Mouse (Mus musculus) heart, postnatal 0 days (tissue): Measurements from ENCODE around the gene Slc30a6.

Source experiments
- CTCF ChIP-seq: IDR thresholded peaks from 2 replicates; pipeline ENCODE4 v1.5.1; 2016; ENCODE audit warnings: antibody characterized with exemption, control low read depth, low read depth
- EP300 ChIP-seq: IDR thresholded peaks from 2 replicates; pipeline ENCODE4 v1.6.1; 2016; ENCODE audit warnings: antibody characterized with exemption, low read depth

DNA sequence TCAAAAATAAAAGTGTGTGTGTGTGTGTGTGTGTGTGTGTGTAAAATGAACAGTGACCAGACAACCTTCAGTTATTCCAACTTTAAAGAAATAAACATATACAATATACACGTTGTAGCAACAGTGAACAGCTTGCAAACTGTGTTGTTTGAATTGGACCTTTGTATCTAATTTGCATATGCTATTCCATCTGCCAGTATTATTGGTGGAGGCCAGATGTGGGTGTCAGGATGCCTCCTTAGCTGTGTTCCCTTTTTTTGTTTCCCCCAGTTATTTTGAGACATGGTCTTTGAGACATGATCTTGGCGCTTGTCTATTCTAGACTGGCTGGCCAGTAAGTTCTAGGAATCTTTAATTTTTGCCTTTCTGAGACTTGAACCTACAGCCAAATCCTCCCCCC, 1.8 kb downstream of the Slc30a6 start:
- TF ChIP-seq EP300 = no peak
- no peak for TF ChIP-seq CTCF
